Mouse (Mus musculus) MEL (cell line): ENCODE results near the gene Adam12. TPM values are rescaled to one million over a fixed set of nuclear protein-coding genes. Genes with fewer than 3 reads are reported as not detected.

Source experiments
- DNase-seq: peaks from one replicate; pipeline ENCODE4 v3.0.0; 2011; ENCODE audit warnings: low read depth, low spot score
- H3K27ac ChIP-seq: 2 replicates; pipeline ENCODE4 v1.5.1; 2012; ENCODE audit warnings: low read depth, mild to moderate bottlenecking, control low read depth, low read length, moderate library complexity; ENCODE audit not compliant: control insufficient read depth
- H3K27me3 ChIP-seq, 2 experiments: fragments of 150-350 bp in 1 of 2; sonication (generic) in 1 of 2; 2 replicates each; pipeline ENCODE4 v1.6.1; 2012; ENCODE audit warnings: low read length in 2 of 2, mild to moderate bottlenecking in 2 of 2, improper control_type of control experiment in 1 of 2, moderate library complexity in 1 of 2; ENCODE audit not compliant: insufficient read depth in 2 of 2, control insufficient read depth in 1 of 2
- H3K36me3 ChIP-seq, 2 experiments: 2 replicates each; pipeline ENCODE4 v1.6.1; 2012 to 2014; ENCODE audit warnings: low read length in 2 of 2, improper control_type of control experiment in 1 of 2, inconsistent platforms in 1 of 2, mild to moderate bottlenecking in 1 of 2; ENCODE audit not compliant: insufficient read depth in 2 of 2, control insufficient read depth in 1 of 2
- H3K4me1 ChIP-seq, 2 experiments: fragments of 150-350 bp in 1 of 2; sonication (generic) in 1 of 2; 2 replicates each; pipeline ENCODE4 v1.6.1; 2012; ENCODE audit warnings: low read length in 2 of 2, improper control_type of control experiment in 1 of 2, mild to moderate bottlenecking in 1 of 2; ENCODE audit not compliant: insufficient read depth in 2 of 2, control insufficient read depth in 1 of 2
- H3K4me3 ChIP-seq, 2 experiments: fragments of 150-350 bp in 1 of 2; sonication (generic) in 1 of 2; 2 replicates each; pipeline ENCODE4 v1.5.1; 2012; ENCODE audit warnings: low read depth in 2 of 2, low read length in 2 of 2, mild to moderate bottlenecking in 2 of 2, moderate library complexity in 2 of 2, control low read depth in 1 of 2, improper control_type of control experiment in 1 of 2; ENCODE audit not compliant: control insufficient read depth in 1 of 2, insufficient read depth in 1 of 2
- H3K79me2 ChIP-seq: 2 replicates; pipeline ENCODE4 v1.6.1; 2012; ENCODE audit warnings: mild to moderate bottlenecking, low read length, moderate library complexity; ENCODE audit not compliant: control insufficient read depth, poor library complexity, insufficient read depth
- H3K9ac ChIP-seq: 2 replicates; pipeline ENCODE4 v1.6.1; 2012; ENCODE audit warnings: low read depth, mild to moderate bottlenecking, control low read depth, low read length, moderate library complexity; ENCODE audit not compliant: control insufficient read depth, poor library complexity, severe bottlenecking
- H3K9me3 ChIP-seq: fragments of 150-350 bp; sonication (generic); replicated peaks from 2 replicates; pipeline ENCODE4 v1.6.1; 2012; ENCODE audit warnings: mild to moderate bottlenecking, low read length, improper control_type of control experiment, moderate library complexity; ENCODE audit not compliant: insufficient read depth
- CHD1 ChIP-seq: IDR thresholded peaks from 2 replicates; pipeline ENCODE4 v1.6.1; 2012; ENCODE audit warnings: low read depth, mild to moderate bottlenecking, inconsistent platforms, low read length, improper control_type of control experiment
- CHD2 ChIP-seq: IDR thresholded peaks from 2 replicates; pipeline ENCODE4 v1.6.1; 2011; ENCODE audit warnings: low read length, improper control_type of control experiment
- E2F4 ChIP-seq: IDR thresholded peaks from 2 replicates; pipeline ENCODE4 v1.6.1; 2011; ENCODE audit warnings: low read depth, low read length, improper control_type of control experiment, borderline replicate concordance
- EP300 ChIP-seq, 2 experiments: IDR thresholded peaks; 2 replicates each; pipeline ENCODE4 v1.6.1; 2011; ENCODE audit warnings: improper control_type of control experiment in 2 of 2, low read length in 2 of 2, low read depth in 1 of 2, mild to moderate bottlenecking in 1 of 2
- ETS1 ChIP-seq: IDR thresholded peaks from 2 replicates; pipeline ENCODE4 v1.6.1; 2012; ENCODE audit warnings: low read depth, mild to moderate bottlenecking, inconsistent platforms, low read length, improper control_type of control experiment, moderate library complexity
- GABPA ChIP-seq: IDR thresholded peaks from 2 replicates; pipeline ENCODE4 v1.6.1; 2012; ENCODE audit warnings: low read depth, mild to moderate bottlenecking, inconsistent platforms, low read length, improper control_type of control experiment, moderate library complexity
- JUND ChIP-seq: IDR thresholded peaks from 2 replicates; pipeline ENCODE4 v1.6.1; 2011; ENCODE audit warnings: low read depth, mild to moderate bottlenecking, improper control_type of control experiment, low read length
- KAT2A ChIP-seq: conservative IDR thresholded peaks from 2 replicates; pipeline ENCODE4 v1.6.1; 2012; ENCODE audit warnings: low read depth, low read length, improper control_type of control experiment, inconsistent platforms
- MAX ChIP-seq: IDR thresholded peaks from 2 replicates; pipeline ENCODE4 v1.6.1; 2011; ENCODE audit warnings: low read length, improper control_type of control experiment
- MEF2A ChIP-seq: IDR thresholded peaks from 2 replicates; pipeline ENCODE4 v1.6.1; 2014; ENCODE audit warnings: low read depth, mild to moderate bottlenecking, inconsistent platforms, low read length, improper control_type of control experiment; ENCODE audit not compliant: poor library complexity, insufficient replicate concordance, severe bottlenecking; ENCODE audit errors: extremely low read depth
- MYB ChIP-seq: IDR thresholded peaks from 2 replicates; pipeline ENCODE4 v1.6.1; 2011; ENCODE audit warnings: mild to moderate bottlenecking, low read depth, low read length, improper control_type of control experiment
- NELFE ChIP-seq: IDR thresholded peaks from 2 replicates; pipeline ENCODE4 v1.6.1; 2011; ENCODE audit warnings: low read depth, low read length, improper control_type of control experiment
- NRF1 ChIP-seq: IDR thresholded peaks from 2 replicates; pipeline ENCODE4 v1.6.1; 2014; ENCODE audit warnings: low read depth, mild to moderate bottlenecking, inconsistent platforms, low read length, improper control_type of control experiment, moderate library complexity; ENCODE audit not compliant: poor library complexity, insufficient read depth, severe bottlenecking
- POLR2AphosphoS2 ChIP-seq: IDR thresholded peaks from 2 replicates; pipeline ENCODE4 v1.6.1; 2011; ENCODE audit warnings: low read length, improper control_type of control experiment
- POLR2AphosphoS5 ChIP-seq: IDR thresholded peaks from 2 replicates; pipeline ENCODE4 v1.6.1; 2012; ENCODE audit warnings: low read depth, borderline replicate concordance, mild to moderate bottlenecking, inconsistent platforms, low read length, moderate library complexity, mixed read lengths
- RAD21 ChIP-seq: IDR thresholded peaks from 2 replicates; pipeline ENCODE4 v1.6.1; 2011; ENCODE audit warnings: mild to moderate bottlenecking, low read depth, low read length, improper control_type of control experiment
- SIN3A ChIP-seq: IDR thresholded peaks from 2 replicates; pipeline ENCODE4 v1.6.1; 2012; ENCODE audit warnings: low read length, improper control_type of control experiment, inconsistent platforms
- USF1 ChIP-seq: IDR thresholded peaks from 2 replicates; pipeline ENCODE4 v1.6.1; 2014; ENCODE audit warnings: low read depth, mild to moderate bottlenecking, inconsistent platforms, low read length, improper control_type of control experiment, moderate library complexity
- USF2 ChIP-seq, 2 experiments: IDR thresholded peaks; 2 replicates each; pipeline ENCODE4 v1.6.1; 2011 to 2012; ENCODE audit warnings: improper control_type of control experiment in 2 of 2, low read length in 2 of 2, borderline replicate concordance in 1 of 2, inconsistent platforms in 1 of 2, low read depth in 1 of 2, mild to moderate bottlenecking in 1 of 2; ENCODE audit not compliant: insufficient read depth in 1 of 2
- ZC3H11A ChIP-seq: IDR thresholded peaks from 2 replicates; pipeline ENCODE4 v1.6.1; 2012; ENCODE audit warnings: low read depth, mild to moderate bottlenecking, inconsistent platforms, low read length, improper control_type of control experiment
- ZMIZ1 ChIP-seq: IDR thresholded peaks from 2 replicates; pipeline ENCODE4 v1.6.1; 2012; ENCODE audit warnings: low read depth, mild to moderate bottlenecking, inconsistent platforms, low read length, improper control_type of control experiment, moderate library complexity
- polyA plus RNA-seq, 2 experiments: library from polyadenylated mRNA; stranded (reverse) in 1 of 2; unstranded in 1 of 2; fragments of >175 nt in 1 of 2; fragments of >200 nt in 1 of 2; gene quantifications; 2 replicates each; pipeline versions ENCODE4 v1.2.1 to v1.2.4; 2012; ENCODE audit warnings: low replicate concordance in 2 of 2, low read depth in 1 of 2; ENCODE audit not compliant: insufficient read length in 2 of 2, insufficient read depth in 1 of 2, missing spikeins in 1 of 2
- total RNA-seq: library from RNA; depleted of rRNA; stranded (reverse); fragments of 300-350 nt; gene quantifications from 2 replicates; pipeline ENCODE4 v1.2.3, GENCODE M21; 2012

The Adam12 gene
- total and polyA plus RNA-seq, 3 experiments: not detected

DNA sequence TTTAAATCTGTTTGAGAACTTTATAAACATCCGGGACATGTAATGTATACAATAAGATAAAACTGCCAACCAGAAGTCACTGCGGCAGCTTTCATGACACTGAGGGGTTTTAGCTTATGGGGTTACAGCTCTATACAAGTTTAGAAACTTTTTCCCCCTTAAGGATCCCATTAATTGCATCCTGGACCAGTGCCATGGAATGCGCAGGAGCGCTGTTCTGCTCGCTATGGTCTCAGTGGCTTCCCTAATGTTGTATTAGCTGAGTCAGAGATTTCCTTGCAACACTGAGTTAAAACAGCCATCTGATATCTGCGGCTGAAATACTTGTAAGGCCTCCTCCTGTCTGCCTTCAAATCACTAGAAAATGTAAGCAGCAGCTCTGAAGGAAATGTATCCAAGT, 298.6 kb downstream of the Adam12 start:
- Histone ChIP-seq H3K4me3 (no peak overlapping the region), H3K27ac (no peak overlapping the region), H3K4me1 (no peaks in the 10 kb centered on the region), H3K9ac (no peak overlapping the region), H3K36me3 (no peaks in the 10 kb centered on the region), H3K27me3 (no peaks in the 10 kb centered on the region), H3K79me2 (no peaks in the 10 kb centered on the region), H3K9me3 (no peaks in the 10 kb centered on the region)
- no peak for DNase-seq
- TF ChIP-seq E2F4 (no peak), NRF1 (no peak), ETS1 (no peak), SIN3A (no peak), MAX (no peak), CHD2 (no peak), EP300 (IDR thresholded peaks at IDR 0.05; ENCODE audit: low read depth in 1 of 2, low read length in 2 of 2) (no peak), USF1 (no peak), GABPA (no peak), ZC3H11A (no peak)

DNA sequence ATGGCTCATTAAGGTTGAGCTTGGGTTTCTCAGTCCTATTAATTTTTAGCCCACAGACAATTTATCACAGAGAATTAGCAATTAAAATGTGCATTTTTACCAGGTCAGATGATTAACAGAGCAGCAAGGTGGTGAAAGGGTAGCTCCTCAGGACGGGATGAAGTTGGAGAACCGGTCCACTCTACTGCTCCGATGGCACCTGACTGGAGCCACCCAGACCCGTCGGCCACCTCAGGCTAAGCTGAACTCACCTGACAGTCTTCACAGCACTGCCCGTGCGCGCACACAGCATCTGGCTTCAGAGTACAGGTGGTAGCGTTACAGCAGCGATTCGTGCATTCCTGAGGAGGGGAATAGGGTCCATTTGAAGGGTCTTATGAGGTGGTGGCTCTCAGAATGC, 300.5 kb downstream of the Adam12 start:
- H3K4me3 ChIP-seq: no peak overlapping the region
- no peak overlapping the region for H3K9ac ChIP-seq
- DNase-seq: no peak
- H3K27me3 ChIP-seq: no peaks in the 10 kb centered on the region
- H3K4me1 ChIP-seq: no peaks in the 10 kb centered on the region
- H3K79me2 ChIP-seq: no peaks in the 10 kb centered on the region
- H3K36me3 ChIP-seq: no peaks in the 10 kb centered on the region
- H3K9me3 ChIP-seq: no peaks in the 10 kb centered on the region
- TF ChIP-seq ZMIZ1: no peak
- TF ChIP-seq USF2 (IDR thresholded peaks at IDR 0.05; ENCODE audit: borderline replicate concordance in 1 of 2, insufficient read depth in 1 of 2, low read depth in 1 of 2, low read length in 2 of 2): no peak
- no peak for TF ChIP-seq MYB
- TF ChIP-seq JUND: no peak
- TF ChIP-seq CHD1: no peak
- no peak for TF ChIP-seq KAT2A
- no peak for TF ChIP-seq MEF2A
- TF ChIP-seq POLR2AphosphoS5: no peak
- TF ChIP-seq POLR2AphosphoS2: no peak
- no peak for TF ChIP-seq RAD21
- TF ChIP-seq NELFE: no peak
- H3K27ac ChIP-seq: no peak overlapping the region
